Mouse (Mus musculus) ES-Bruce4 (cell line): ENCODE measurements around the gene Cpsf6.

Experiments
- CTCF ChIP-seq: IDR thresholded peaks from one replicate; pipeline ENCODE4 v1.8.1; 2011; ENCODE audit warnings: low read depth, low read length
- EP300 ChIP-seq: IDR thresholded peaks from 2 replicates; pipeline ENCODE4 v1.6.1; 2011; ENCODE audit warnings: low read depth, low read length; ENCODE audit not compliant: insufficient read depth
- POLR2A ChIP-seq: IDR thresholded peaks from one replicate; pipeline ENCODE4 v1.8.1; 2011; ENCODE audit warnings: low read length; ENCODE audit not compliant: insufficient read depth

- TF ChIP-seq CTCF (no peak), EP300 (no peak), POLR2A (no peak)
Measured at GRCm38 (mm10) chr10:117416095-117416494, 36.3 kb upstream of the Cpsf6 start.
